Mouse (Mus musculus): ENCODE measurements around the gene Mfap2. TPM values are rescaled to one million over a fixed set of nuclear protein-coding genes. Genes with fewer than 3 reads are reported as not detected.
A peak's percentile ranks its signal among the peaks of the same experiment; 100 is the strongest.

The Mfap2 gene
- total and polyA plus RNA-seq, 2 experiments from 2014 or later: 42.3 to 99.5 TPM

- peak; percentile 86 for DNase-seq (ENCODE audit: low spot score)
- no peak for TF ChIP-seq CTCF (IDR thresholded peaks at IDR 0.05; ENCODE audit: low read depth)
- peak overlapping the region; percentile 86 for H3K27ac ChIP-seq
- H3K36me3 ChIP-seq (ENCODE audit: insufficient read depth, low read length): no peaks in the 10 kb centered on the region
- H3K4me2 ChIP-seq (ENCODE audit: low read depth, low read length): no peak overlapping the region
- 14% methylated on average over 4 of the region's 4 CpGs for WGBS
- no peak overlapping the region for H3K9ac ChIP-seq (replicated peaks; ENCODE audit: low read length)
- no peaks in the 10 kb centered on the region for H3K27me3 ChIP-seq (ENCODE audit: insufficient read depth, low read length)
- no peaks in the 10 kb centered on the region for H3K9me3 ChIP-seq (ENCODE audit: low read length)
- no peak overlapping the region for H3K4me3 ChIP-seq (ENCODE audit: low read length)
- ATAC-seq: peak; percentile 50
- peaks cover 27% of the 10 kb centered on the region for H3K4me1 ChIP-seq (ENCODE audit: insufficient read depth, low read length)
These were observed 39.2 kb downstream of the Mfap2 start for GRCm38 (mm10) chr4:141049476-141049835.

DNA sequence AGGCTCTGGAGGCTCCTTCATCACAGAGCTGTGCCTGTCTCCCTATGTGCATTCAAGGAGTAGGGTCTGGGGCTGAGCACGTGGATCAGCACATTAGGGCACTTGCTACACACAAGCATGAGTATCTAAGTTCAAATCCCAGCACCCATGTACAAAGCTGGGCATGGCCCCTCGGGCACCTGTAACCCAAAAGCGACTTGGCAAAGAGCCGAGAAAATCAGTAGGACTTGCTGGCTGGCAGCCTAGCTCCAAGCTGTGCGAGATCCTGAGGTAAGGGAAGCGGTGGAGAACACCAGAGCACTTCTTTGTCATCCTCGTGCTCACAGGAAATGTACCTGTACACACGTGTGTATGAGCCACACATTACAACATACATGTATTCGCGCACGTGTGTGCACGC, 42.2 kb downstream of the Mfap2 start:
- ATAC-seq (no peak), DNase-seq (ENCODE audit: low spot score) (no peak)
- Histone ChIP-seq H3K4me2 (ENCODE audit: low read depth, low read length) (no peak overlapping the region), H3K27ac (no peak overlapping the region; the same call in 1 of the 2 replicates), H3K4me1 (ENCODE audit: insufficient read depth, low read length) (peaks cover 27% of the 10 kb centered on the region), H3K4me3 (ENCODE audit: low read length) (no peak overlapping the region), H3K27me3 (ENCODE audit: insufficient read depth, low read length) (no peaks in the 10 kb centered on the region), H3K36me3 (ENCODE audit: insufficient read depth, low read length) (no peaks in the 10 kb centered on the region), H3K9ac (replicated peaks; ENCODE audit: low read length) (no peak overlapping the region), H3K9me3 (ENCODE audit: low read length) (no peaks in the 10 kb centered on the region)
- TF ChIP-seq CTCF (IDR thresholded peaks at IDR 0.05; ENCODE audit: low read depth): no peak
- WGBS: 67% methylated on average over 12 of the region's 12 CpGs

DNA sequence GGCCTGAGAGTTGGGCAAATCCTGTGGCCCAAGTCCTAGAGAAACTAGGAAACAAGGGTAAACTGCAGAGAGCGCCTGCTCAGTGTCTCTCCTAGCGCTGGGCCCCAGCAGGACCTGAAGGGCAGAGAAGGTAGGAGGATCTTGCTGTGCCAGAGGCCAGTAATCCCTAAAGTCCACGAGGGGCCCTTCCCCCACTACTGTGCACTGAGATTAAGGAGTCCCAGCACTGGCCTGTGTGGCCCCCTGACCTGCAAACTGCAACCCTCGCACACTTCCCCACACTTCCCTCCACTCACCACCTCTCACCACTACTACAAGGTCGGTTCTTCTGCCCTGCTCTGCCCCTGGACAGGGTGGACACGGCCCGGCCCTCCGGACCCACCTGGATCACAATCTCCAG, 42.9 kb downstream of the Mfap2 start:
- H3K4me3 ChIP-seq (ENCODE audit: low read length): no peak overlapping the region
- H3K27ac ChIP-seq: peak overlapping the region; percentile 72; the same call in 1 of the 2 replicates
- TF ChIP-seq CTCF (IDR thresholded peaks at IDR 0.05; ENCODE audit: low read depth): no peak
- ATAC-seq (no peak), DNase-seq (ENCODE audit: low spot score) (no peak)
- H3K9ac ChIP-seq (replicated peaks; ENCODE audit: low read length): peak overlapping the region; percentile 37; the same call in 1 of the 2 replicates
- H3K27me3 ChIP-seq (ENCODE audit: insufficient read depth, low read length): no peaks in the 10 kb centered on the region
- 40% methylated on average over 8 of the region's 8 CpGs for WGBS
- H3K36me3 ChIP-seq (ENCODE audit: insufficient read depth, low read length): no peaks in the 10 kb centered on the region
- H3K4me2 ChIP-seq (ENCODE audit: low read depth, low read length): peak overlapping the region; percentile 29
- H3K9me3 ChIP-seq (ENCODE audit: low read length): no peaks in the 10 kb centered on the region
- H3K4me1 ChIP-seq (ENCODE audit: insufficient read depth, low read length): peaks cover 27% of the 10 kb centered on the region

DNA sequence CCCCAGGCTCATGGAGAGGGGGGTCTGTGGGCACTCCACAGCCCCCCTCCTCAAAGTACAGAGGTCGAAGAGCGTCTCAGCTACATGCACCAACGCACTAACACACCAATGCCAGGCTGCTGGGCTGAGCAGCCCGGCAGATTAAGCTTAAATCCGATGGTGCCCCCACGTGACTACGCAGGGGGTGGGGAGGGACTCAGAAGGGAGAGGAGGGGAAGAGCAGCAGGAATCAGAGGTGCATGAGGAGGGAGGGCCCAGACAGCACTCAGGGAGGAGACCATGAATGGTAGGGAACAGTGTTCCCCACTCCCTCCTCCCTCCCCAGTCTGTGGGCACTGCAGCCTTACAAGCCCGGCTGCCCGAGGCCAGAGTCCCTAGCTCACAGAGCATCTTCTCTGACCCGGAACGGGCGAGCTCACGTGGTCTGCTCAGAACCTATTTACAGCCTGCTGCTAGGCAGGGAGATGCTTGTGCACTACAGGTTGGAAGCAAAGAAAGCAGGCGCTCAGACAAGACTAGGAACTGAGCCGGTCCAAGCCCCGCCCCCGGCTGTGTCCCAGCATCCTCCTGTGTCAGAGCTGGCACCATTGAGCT, 43.4 kb downstream of the Mfap2 start:
- Histone ChIP-seq H3K36me3 (ENCODE audit: insufficient read depth, low read length) (no peaks in the 10 kb centered on the region), H3K27ac (peak overlapping the region; percentile 72), H3K27me3 (ENCODE audit: insufficient read depth, low read length) (no peaks in the 10 kb centered on the region), H3K9me3 (ENCODE audit: low read length) (no peaks in the 10 kb centered on the region), H3K4me1 (ENCODE audit: insufficient read depth, low read length) (peaks cover 22% of the 10 kb centered on the region), H3K4me3 (ENCODE audit: low read length) (no peak overlapping the region), H3K4me2 (ENCODE audit: low read depth, low read length) (peak overlapping the region; percentile 29), H3K9ac (replicated peaks; ENCODE audit: low read length) (peak overlapping the region; percentile 37; the same call in 1 of the 2 replicates)
- peak; percentile 75 for ATAC-seq
- DNase-seq (ENCODE audit: low spot score): peak; percentile 78
- 16% methylated on average over 17 of the region's 17 CpGs for WGBS
- TF ChIP-seq CTCF (IDR thresholded peaks at IDR 0.05; ENCODE audit: low read depth): no peak

DNA sequence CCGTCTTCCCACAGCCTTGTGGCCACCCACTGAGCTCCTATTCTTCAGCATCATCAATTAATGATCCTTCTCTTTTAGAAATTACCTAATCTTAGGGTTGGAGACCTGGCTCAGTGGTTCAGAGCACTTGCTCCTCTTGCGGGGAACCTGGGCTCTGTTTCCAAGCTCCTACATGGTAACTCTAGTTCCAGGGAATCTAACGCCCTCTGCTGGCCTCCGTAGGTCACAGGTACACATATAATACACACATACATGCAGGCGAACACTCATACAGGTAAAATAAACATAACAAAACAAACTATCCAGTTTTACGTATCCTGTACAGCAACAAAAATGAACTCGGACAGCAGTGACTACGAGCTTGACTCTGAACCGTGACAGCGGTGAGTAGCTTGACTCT, 46.8 kb downstream of the Mfap2 start:
- DNase-seq (ENCODE audit: low spot score) (no peak), ATAC-seq (no peak)
- Histone ChIP-seq H3K9me3 (ENCODE audit: low read length) (no peaks in the 10 kb centered on the region), H3K4me1 (ENCODE audit: insufficient read depth, low read length) (peaks cover 7% of the 10 kb centered on the region), H3K27me3 (ENCODE audit: insufficient read depth, low read length) (no peaks in the 10 kb centered on the region), H3K27ac (no peak overlapping the region), H3K9ac (replicated peaks; ENCODE audit: low read length) (no peak overlapping the region), H3K4me2 (ENCODE audit: low read depth, low read length) (no peak overlapping the region), H3K36me3 (ENCODE audit: insufficient read depth, low read length) (no peaks in the 10 kb centered on the region), H3K4me3 (ENCODE audit: low read length) (no peak overlapping the region)
- WGBS: 95% methylated on average over 10 of the region's 10 CpGs
- no peak for TF ChIP-seq CTCF (IDR thresholded peaks at IDR 0.05; ENCODE audit: low read depth)

- H3K27ac ChIP-seq: no peak overlapping the region
- H3K4me3 ChIP-seq (ENCODE audit: low read length): no peak overlapping the region
- no peak overlapping the region for H3K4me2 ChIP-seq (ENCODE audit: low read depth, low read length)
- peaks cover under 1% of the 10 kb centered on the region; the same call in 1 of the 2 replicates for H3K4me1 ChIP-seq (ENCODE audit: insufficient read depth, low read length)
- no peak overlapping the region for H3K9ac ChIP-seq (replicated peaks; ENCODE audit: low read length)
- ATAC-seq: no peak
- whole genome bisulfite sequencing: 78% methylated on average over 8 of the region's 9 CpGs
- no peak for TF ChIP-seq CTCF (IDR thresholded peaks at IDR 0.05; ENCODE audit: low read depth)
- H3K36me3 ChIP-seq (ENCODE audit: insufficient read depth, low read length): no peaks in the 10 kb centered on the region
- no peaks in the 10 kb centered on the region for H3K9me3 ChIP-seq (ENCODE audit: low read length)
- no peak for DNase-seq (ENCODE audit: low spot score)
- H3K27me3 ChIP-seq (ENCODE audit: insufficient read depth, low read length): no peaks in the 10 kb centered on the region
These were observed 48.6 kb downstream of the Mfap2 start for GRCm38 (mm10) chr4:141058835-141059234.

All from hindbrain, postnatal 0 days (tissue).